Mouse (Mus musculus) layer of hippocampus, postnatal 25 days (tissue): ENCODE measurements around the gene Dld. TPM values are rescaled to one million over a fixed set of nuclear protein-coding genes. Genes with fewer than 3 reads are reported as not detected.

Experiments
- DNase-seq, 2 experiments: peaks; one replicate each; pipeline ENCODE4 v3.0.0; 2022; ENCODE audit warnings: mixed read lengths in 2 of 2, low spot score in 1 of 2; ENCODE audit errors: extremely low spot score in 1 of 2
- total RNA-seq, 2 experiments: library from RNA; stranded (reverse); gene quantifications; 2 replicates each; pipeline ENCODE4 v1.2.3; 2021

Dld gene
- total RNA-seq: 100 to 1,000 TPM; 104 to 107 TPM

DNA sequence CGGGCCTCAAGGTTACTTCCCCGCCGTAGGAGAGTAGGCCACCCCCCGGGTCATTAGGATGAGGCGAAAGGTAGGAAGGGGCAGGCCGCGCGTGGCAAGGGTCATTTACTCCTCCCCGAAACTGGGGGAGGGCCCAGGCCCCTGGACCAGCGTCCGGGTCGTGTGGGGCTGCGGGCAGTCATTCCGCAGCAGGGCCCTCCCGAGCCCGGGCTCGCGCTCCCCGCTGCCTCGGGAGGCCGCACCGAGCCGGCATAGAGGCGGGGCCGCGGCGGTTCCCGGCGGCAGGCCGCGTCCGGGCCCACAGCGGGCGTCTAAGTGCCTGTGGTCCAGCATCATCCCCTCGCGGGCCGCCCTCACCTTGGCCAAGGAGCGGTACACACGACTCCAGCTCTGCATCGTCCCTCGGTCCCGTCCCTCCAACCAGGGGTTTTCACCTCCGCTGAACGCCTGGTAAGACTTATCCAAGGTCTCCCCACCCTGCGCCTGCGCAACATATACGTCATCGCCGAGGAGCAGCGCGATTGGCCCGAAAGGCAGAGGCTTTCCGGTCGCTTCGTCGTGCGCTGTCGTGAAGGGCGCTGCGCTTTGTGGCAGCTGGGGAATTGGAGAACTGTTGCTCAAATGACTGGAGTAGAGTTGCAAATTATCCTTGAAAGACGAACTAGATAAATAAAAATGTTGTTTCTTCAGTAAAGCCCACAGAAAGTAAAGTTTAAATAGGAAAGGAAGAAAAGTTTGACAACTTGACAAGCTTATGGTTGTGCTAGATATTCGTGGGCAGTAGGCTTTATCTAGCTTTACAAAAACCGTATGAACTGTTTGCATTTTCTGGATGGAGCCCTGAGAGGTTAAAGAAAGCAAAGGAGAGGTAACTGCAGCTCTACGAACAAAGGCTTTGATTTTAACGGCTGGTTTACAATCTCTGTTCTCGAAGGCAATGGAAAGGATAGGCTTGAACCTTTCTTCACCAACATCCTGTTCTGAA, at the start of gene Dld:
TSS of gene Dld (minus strand) at position 510 of the 985 bp plus-strand sequence.
- peak; percentile 90 to 93 for DNase-seq

DNA sequence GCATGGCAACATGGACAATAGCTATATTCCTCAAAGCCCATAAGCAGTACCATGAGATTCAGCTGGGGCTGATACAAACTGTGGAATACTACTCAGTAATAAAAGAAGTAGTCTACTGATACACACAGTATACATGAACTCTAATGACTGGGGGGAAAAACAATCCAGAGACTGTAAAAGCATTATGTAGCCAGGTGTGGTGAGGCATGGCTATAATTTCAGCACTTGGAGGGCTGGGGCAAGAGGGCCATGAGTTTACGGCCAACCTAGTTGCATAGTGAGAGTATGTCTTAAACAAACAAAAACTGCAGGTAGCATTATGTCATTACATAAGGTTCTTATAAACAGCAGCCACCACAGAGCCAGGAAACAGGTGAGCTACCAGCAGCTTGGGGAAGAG, 49.6 kb upstream of the Dld start:
- no peak for DNase-seq

DNA sequence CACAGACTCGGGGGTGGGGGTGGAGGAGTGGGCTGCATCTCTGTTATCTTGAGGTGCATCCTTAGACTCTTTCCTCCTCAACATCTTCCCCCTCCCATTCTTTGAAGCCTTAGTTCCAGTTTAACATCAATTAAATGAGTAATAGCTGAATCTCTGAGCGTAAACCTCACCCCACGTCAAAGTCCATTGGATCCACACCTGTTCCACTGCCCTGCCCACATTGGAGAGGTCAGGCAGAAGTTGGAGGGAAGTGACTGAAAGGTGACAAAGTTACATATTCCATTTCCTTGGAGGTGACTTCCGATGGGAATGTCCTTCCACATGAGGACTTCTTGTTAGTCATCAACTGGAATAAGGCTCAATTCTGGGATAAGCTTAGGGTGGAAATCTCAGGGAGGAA, 46.5 kb upstream of the Dld start:
- no peak for DNase-seq

DNA sequence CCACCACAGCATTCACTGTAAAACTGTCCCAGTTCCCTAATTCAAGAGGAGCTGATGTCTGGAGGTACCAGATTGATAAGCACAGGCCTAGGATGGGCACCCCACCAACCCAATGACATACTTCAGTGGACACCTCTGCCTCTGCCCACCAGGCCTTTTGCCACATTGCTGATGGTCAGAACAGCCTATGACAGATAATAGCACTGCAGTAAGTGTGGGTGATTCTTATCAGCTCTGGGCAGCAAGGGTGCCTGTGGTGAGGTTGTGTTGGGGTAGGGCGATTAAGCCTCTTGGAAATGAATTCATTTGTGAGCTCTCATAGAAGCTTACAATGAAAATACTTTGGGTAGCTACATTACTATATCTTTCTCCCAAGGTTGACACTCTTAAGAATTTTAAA, 44.6 kb upstream of the Dld start:
- no peak for DNase-seq

DNA sequence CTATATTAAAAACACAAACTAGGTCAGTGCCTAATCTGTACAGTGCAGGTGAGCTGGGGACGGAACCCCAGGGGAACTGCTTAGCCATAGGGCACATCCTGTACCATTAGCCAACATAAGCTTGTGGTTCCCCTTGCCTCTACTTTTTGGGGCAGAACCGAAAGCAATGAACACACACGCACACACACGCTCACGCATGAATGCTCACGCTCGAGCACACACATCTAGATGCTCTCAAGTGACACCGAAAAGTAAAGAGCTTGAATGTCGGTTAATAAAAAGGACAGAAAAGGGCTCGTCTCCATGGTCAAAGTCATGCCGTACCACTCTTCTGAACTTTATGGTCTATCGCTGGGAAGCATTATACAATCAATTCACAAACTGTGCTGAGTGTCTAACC, 40.4 kb upstream of the Dld start:
- DNase-seq: no peak

DNA sequence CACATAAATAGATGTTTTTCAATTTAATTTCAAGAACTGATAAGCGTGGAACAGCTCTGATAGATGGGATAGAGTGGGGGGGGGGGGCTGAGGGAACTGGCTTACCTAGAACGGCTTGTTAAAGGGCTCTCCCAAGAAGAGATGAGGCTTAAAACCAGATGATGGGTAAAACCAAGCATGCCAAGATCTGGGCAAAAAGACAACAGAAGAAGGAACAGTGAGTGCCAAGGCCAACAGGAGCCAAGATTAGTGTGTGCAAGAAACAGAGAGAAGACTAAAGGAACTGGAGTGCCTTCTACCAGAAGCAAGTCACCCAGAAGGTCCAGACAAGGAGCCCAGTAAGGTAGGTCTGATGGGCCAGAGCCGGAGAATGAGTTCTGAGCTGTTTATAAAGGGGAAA, 39.3 kb upstream of the Dld start, which contains the start of gene Slc26a3:
TSS of gene Slc26a3 (plus strand) at position 301 of the 400 bp plus-strand sequence.
- no peak for DNase-seq

DNA sequence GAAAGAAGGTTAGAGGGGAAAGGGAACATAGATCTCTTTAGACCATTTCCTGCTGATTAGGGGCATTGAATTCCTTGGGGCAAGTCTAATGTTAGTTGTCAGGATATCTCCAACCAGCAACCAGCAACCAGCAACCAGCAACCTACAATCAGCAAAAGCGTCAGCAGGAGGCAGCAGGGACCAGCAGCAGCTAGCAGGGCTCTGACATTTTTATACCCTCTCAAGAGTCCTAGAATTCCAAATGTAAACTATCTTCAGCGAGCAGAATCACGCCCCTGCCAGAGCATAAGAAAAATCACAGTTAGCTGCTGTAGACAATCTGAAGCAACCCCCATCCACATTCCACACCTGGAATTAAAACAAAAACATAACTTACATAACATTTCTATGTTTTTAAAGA, 36.0 kb upstream of the Dld start:
- DNase-seq: no peak

DNA sequence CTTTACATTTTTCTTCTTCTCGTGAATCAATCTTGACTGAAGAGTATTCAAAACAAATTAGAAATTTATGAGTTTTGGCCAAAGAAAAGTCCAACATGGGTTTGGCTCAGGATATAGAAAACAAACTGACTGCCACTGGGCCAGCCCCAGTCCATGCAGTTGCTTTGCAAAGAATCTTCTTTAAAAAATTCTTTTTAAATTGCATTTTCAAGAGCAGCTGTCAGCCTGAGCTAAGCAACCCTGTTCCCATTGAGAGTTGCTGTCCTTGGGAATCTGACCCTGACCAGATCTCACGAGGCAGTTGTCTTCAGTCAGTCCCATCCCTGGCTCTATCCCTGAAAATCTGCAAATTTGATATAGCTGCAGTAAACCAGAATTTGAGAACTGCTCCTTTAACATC, 31.2 kb upstream of the Dld start:
- DNase-seq: no peak

DNA sequence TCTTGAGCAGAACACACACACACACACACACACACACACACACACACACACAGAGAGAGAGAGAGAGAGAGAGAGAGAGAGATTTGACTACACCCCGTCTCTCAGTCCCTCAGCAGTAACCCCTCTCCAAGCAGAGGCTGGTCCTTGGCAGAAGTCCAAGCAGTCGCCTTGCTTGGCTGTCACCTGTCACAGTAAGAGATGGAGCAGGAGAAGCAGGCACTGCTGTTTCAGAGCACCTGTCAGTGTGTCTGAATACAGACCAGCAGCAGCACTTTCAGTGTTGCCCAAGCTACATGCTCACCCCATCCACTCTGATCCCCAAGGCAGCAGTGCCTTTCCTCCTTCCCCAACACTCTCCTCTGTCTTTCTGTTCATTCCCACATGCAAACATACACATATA, 29.6 kb upstream of the Dld start:
- no peak for DNase-seq

DNA sequence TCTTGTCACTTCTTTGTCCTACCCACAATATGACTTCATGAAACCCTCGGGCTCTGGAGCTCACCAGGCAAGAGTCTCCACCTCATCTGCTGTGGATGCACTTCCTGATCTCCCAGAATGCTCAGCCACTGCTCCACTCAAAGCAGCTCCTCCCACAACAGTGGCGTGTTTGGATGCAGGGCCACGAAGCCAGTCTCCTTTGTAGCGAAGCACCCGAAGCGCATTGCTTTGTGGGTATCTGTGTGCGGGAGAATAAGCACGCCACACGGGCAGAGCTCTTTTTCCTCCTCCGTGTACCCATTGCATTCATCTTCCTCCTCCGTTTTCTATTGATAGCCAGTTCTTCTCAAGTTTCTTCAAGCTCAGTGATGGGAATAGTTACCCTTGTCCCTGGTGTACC, 26.0 kb upstream of the Dld start:
- no peak for DNase-seq

DNA sequence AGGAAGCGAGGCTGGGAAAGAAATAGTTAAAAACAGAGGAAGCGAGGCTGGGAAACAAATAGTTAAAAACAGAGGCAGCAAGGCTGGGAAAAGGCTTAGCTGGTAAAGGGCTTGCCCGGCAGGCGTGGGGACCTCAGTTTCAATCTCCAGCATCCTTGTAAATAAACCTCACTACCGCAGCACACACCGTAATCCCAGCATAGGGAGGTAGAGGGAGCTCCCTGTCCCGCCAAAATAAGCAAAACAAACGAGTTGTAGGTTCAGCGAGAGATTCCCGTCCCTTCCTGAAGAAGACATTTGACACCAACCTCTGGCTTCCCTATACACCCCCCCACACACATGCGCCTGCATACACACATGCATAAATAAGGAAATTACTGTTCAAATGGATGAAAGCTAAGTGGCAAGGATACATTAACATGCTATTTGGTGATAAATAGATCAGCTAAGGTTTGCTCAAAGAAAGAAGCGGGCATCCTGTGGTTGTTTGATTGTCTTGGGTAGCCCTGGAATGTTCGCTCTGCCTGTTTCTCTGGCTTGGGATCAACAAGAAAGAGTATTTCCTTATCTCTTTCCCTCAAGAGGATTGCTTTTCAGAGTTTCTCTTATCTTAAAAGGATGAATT, 25.2 kb upstream of the Dld start:
- no peak for DNase-seq

DNA sequence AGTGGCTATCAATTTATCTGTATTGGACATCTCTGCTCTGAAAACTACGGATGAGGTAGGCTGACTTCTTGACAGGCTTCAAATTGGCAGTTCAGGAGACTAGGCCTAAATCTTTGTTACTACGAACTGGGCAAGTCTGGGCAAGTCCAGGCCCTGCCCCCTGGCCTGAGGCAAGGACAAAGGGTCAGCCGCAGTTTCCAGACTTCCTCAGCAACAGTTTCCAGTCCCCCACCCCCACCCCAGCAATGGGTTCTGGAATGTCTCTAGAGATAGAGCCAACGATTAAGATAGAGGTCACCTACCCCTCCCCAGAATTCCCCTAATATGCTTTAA, 24.0 kb upstream of the Dld start:
- no peak for DNase-seq

DNA sequence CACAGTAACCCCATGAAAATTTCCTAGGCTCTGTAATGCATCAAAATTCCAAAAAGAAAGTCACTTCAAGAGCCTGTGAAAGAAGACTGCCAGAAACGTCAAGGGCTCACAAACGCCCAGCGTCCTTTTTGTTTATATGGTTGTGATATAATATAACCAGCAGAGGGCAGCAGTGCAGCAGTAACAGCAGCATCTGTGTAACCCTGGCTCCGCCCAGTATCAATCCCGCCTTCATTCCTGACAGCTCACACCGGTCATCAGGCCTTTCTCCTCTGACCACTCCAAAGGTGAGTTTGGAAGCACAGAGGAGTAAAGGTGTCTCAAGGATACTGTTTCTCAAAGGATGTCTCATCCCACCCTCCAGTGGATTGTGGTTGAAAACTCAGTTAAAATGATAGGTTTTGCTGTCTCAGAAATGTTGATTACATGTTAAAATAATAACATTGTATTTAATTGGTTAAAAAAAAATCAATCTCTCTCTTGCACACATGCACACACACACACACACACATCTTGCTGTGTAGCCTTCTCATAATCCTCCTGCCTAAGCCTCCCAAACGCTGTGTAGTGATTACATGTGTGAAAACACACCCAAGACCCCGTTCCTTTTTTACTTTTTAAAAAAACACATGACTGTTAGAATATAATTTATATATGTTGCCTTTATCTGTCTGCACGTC, 23.5 kb upstream of the Dld start:
- peak; percentile 37 to 52 for DNase-seq

DNA sequence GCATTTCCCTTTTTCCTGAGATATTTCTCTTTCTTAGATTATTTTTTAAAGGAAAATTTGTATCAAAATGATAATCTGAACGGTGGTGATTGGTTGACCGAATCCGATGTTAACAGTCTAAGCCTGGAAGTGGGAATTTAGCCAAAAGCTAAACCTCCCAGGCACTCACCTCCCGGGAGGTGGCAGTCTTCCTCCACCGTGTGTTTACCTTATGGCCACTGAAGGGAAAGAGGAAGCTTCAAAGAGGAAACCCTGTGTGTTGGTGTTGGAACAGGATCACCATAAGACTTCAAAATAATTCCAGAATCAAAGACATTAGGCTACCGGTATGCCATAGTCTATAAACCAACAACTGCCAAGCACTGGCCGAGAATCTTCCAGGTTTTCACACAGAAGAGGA, 18.4 kb upstream of the Dld start:
- DNase-seq: no peak

DNA sequence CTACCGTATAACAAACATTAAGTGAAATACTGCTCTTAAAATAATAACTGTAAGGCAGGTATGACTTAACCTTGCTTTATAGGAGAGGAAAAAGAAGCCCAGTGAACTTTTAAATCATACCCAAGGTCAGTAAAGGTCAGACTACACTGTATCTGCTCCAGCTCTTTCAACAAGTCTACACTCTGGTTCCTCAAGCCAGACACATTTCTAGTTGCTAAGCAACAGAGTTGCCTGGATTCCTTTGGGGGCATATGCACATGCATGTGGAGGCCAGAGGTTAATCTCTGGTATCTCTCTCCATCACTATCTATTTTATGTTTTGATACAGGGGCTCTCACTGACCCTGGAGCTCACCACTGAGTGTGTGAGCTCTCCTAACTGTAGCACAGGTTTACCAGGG, 17.9 kb upstream of the Dld start:
- no peak for DNase-seq

DNA sequence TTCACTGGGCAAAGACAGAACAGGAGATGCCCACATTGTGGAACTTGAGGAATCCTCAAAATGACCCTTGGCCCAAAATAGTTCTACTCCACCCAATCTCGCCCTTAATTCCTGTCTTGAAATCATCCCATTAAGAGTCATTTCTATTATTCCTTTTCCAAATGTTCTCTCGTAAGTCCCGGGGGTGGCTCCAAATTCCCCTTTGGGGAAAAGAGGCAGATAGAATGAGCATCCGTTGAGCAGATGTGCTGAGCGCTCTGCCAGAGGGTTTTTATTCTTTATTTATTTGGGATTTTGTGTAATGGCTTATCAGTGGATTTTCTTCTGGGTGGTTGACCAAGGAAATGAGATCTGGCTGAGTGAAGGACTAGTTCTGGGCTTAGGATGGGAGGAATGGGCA, 16.5 kb upstream of the Dld start:
- DNase-seq: no peak

DNA sequence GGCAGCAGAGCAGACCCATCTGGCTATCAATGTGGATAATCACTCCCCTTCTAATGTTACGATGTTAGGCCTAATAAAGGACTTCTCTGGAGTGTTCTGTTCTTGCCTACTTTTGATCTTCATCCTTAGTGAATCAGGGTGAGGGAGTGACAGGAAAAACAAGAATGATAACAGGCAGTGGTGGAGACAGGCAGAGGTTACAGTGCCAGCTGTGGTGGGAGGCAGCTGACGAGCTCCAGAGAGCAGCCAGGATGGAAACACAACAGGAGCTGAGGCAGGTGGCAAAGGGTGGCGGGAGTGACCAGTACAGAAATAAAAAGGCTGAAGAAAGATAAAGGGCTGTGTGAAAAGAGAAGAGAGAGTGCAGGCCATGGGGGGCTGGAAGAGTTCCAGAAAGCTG, 15.2 kb upstream of the Dld start:
- no peak for DNase-seq

DNA sequence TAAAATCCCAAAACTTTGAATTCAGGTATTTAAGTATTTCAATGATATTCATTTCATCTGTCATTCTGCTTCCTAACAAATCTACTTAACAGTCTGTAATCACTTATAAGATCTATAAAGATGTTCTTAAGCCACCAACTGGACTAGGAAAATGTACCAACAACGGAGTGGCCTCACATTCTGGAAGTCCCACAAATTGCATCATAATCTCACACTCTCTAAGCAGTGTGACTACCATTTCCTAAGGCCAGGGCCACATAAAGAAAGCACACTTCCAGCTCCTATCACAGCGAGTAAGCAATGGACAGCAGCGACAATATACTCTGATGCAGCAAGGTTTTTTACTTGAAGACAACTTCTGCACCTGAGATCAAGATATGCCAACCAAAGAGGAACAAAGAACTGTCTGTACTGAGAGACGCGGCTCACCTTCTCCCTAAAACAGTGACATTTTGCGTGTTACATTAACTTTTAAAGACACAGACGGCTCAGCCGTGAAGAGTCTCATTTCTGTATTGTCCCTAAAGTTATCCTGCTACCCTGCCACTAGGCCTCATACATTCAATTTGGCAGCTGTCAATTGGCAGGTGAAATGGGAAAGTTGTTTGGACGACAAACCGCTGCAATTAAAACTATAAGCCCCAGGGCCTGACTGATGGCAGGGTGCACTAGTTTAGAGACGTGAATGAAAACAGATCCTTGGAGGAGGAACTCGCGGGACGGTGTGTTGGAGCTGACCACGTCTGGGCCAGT, 886 bp downstream of the Dld start:
- no peak for DNase-seq

DNA sequence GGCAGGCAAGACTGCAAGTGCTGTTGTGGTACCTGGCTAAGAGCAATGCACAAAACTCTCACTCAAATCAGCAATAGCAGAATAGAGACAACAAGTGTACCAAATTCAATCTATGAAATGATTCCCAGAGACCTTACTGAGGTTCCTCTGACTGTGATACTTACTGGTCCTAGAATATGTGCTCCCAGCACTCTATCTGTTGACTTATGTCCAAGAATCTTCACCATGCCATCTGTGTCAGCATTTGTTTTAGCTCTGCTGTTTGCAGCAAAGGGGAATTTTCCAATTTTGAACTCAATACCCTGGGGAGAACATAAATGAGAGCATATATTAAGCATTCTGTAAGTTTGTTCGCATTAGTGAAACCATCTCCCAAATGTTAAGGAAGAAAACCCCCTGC, 18.0 kb downstream of the Dld start:
- DNase-seq: no peak

DNA sequence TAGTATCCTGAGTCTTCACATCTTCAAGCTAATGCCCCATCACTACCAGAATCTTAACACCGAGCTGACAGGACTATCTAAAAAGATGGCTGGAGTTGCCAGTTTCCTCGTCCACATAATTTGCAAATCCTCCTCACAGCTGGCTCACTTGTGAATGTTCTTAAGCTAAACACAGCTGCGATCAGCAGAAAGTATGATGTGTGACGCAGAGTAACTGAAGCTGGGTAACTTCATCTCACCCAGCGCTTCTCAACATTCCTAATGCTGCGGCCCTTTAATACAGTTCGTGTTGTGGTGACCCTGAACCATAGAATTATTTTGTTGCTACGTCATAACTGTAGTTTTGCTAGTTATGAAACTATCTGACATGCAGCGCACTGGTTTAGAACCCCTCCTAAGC, 24.1 kb downstream of the Dld start:
- no peak for DNase-seq
